Mouse (Mus musculus) spleen, postnatal 4 days (tissue): ENCODE measurements around the gene Slc35f1.

Source experiments
- DNase-seq, 2 experiments: peaks; one replicate each; pipeline ENCODE4 v3.0.0; 2022; ENCODE audit warnings: low spot score in 2 of 2

The Slc35f1 gene

DNA sequence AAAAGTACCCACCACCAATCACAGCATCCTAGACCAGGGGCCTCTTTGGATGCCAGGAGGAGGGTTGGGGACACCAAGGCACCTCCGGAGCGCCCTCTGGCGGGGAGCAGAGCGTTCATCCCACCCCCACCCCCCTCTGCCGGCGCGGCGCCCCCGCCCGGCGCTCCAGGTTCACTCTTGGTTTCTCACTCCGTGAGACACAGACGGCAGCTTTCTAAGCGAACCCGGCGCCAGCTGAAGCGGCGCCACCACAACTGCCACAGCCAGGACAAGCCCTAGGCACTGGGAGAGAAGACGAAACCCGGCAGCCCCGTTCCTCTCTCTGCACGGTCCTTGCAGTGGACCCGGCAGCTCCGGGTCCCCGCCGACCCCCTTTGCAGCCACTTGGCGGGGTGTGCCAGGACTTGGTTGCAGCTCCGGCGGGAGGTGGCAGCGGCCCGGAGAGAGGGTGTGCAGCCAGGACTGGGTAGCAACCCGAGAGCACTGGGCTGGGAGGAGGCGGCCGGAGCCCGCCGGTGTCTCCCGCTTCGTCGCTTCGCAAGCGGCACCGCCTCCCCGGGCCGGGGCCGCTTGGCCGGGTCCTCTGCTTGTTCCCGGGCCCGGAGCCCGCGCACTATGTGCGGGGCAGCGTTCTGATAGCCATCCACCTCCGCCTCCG, at the start of gene Slc35f1:
Gene Slc35f1, plus strand, starts transcription at position 200 of the 658 bp plus-strand sequence.
- peak in 1 of 2 experiments; percentile 64 for DNase-seq

DNA sequence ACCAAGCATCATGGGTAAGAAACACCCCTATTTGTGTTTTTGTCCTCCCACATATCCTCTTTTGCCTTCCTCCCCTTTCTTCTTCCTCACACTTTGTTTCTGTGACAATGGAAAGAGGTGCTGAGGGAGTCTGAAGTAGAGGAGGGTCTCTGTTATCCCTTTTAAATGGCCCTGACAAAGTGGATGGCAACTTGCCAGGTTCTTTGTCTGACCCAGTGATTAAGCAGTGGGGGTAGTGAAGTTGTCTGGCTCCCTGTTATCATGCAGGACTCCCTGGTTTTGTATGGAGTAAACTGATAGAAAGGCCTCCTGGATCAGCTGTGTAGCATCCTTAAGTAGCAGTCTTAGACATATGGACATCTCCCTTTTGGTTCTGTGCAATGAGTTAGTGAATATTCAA, 19.1 kb upstream of the Slc35f1 start:
- DNase-seq, result no peak

DNA sequence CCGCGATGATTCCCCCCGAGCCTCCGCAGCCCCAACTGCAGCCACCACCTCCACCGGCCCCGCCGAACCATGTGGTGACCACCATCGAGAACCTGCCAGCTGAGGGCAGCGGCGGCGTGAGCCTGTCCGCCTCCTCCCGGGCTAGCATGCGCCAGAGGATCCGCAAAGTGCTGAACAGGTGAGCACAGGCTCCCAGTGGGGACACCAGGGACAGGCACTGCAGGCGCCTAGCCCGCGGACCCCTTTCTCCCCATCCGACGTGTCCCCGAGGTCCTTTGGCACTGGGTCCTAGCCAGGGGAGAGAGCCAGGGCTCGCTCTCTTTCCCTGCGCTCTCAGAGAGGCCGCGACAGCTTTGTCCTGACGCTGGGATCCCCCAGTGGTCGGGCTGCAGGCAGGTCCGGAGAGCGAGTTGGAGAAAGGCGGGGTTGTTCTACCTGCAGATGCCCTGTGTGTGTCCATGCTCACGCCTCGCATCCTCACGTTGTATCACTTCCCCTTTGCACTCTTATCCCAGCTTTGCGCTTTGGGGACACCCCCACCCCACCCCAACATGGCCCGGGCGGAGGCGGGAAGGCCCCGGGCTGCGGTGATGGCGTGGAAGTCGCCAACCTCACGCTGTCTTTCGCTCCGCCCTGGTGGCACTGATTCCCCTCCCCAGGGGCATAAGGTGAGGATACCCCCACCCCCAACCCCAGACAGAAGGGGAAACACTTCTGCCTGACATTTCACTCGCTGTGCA, 829 bp downstream of the Slc35f1 start:
- no peak for DNase-seq

DNA sequence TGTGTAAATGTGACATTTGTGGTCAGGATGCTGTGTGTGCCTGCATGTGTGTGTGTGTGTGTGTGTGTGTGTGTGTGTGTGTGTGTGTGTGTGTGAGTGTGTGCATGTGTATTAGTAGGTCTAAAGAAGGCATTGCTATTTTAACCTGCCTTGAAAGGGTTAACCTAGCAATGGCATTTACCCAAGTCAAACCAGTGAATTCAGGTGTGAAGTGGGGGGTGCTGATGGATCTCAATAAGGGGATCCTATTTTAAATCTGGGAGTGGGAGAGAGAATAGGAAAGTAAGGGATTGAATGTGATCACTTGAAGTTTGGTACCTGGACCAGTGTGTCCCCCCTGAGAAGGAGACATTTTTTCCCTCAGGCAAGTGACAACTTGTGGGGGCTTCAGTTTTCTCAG, 13.4 kb downstream of the Slc35f1 start:
- DNase-seq, result no peak

DNA sequence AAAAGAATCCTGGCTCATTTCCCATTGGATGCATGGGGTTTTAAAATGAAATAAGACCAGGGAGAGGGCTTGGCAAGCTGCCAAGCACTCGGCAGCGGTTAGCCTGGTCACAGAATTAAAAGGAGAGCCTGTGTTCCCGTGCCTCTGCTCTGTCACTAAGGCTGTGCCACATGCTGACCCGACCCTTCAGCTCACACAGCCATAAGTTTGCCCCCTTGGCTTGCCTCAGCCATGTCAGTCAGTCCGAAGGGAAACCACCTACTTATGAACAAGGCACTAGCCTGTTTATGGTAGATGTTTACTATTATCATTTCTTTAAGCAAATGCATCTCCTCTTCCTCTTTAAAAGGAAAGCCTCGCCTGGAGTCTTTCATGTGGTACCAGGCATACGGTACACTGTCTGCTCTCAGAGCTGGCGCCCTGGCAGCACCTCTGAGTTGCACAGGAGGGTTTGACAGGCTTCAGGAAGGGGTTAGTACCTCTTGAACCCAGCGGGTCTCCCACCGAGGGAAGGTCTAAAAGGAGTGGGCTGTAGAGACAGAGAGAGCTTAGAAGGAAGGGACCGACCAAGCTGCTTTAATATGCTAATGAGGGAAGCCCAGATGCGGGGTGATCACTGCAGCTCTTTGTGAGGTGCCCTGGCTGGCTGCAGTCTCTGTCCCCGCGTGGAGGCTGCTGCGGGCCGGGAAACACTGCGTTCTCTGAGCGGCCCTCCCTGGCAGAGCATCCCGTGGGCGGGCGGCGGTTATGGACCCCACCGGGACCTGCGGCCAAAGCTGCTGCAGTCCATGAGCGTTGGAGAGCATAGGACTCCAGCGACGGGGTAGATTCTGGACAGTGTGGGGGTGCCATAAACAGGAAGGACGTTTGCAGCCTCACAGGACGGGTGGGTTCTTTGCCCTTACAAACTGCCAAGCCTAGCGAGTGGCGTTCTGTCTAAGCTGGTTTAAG, 14.0 kb downstream of the Slc35f1 start:
- no peak for DNase-seq

DNA sequence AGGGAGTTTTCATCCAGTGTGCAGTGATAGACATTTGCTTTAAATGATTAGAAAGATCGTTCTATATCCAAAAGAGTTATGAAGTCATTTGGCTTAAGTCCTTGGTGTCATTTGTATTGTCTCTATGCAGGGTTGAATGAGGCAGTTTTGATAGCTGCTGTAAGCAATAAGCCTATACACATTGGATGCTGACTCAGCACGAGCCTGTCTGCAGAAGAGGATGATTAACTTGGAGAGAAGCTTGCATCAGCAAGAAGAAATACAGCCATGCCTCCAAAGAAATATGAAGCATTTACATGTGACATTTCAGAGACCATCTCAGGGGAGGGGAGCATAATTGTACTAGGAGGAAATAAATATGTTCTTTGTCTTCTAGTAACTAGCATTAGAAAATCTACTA, 19.1 kb downstream of the Slc35f1 start:
- no peak for DNase-seq

DNA sequence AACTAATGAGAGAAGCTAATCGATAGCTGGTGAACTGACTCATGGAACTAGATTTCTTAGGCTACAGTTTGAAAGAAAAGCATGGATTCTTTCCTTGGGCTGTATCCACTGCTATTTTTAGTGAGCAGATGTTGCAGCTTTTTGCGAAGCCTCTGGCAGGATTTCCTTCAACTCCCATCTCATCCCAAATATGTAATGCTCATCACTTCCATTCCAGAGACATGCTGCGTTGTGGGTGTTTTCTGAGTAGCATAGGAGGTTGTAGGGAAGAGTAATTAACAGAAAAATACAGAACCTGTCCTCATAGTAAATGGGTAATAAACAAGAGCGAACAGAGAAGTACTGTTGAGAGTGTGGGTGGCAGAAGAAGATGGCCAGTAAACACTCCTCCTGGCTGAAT, 21.8 kb downstream of the Slc35f1 start:
- no peak for DNase-seq

DNA sequence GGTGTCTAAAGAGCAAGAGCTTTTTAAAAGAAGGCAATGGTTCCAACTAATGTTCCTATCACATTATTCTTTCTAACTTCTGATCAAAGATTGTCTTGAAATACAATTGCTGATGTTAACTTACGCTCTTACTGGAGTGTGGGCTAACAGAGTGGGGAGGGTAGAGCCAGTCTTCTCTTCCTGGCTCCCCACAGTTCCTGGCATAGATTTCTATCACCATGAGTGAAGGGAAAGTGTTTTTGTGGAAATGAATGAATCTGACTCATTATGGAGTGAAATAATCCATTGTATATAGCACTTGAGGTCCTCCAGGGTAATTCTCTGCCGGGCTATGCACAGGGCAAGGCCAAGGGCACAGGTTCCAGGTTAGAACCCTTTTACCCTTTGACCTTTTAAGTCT, 24.2 kb downstream of the Slc35f1 start:
- no peak for DNase-seq

DNA sequence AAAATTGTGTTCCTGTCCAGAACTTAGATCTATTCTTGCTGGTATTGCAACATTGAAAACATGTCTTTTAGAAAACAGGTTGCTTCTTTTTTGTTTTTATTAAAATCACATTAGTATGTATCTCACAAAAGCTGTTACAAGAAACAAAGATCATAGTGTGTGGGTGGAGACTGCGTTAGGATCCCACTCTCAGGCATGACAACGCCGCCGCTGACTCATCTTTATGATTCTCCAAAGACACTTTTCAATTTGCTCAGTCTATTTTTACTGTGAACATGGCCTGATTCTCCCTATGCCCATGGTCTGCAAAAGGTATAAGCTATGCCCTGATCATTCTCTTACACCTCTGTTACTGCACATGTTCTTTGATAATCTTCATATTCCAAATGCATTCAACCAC, 24.8 kb downstream of the Slc35f1 start:
- no peak for DNase-seq

DNA sequence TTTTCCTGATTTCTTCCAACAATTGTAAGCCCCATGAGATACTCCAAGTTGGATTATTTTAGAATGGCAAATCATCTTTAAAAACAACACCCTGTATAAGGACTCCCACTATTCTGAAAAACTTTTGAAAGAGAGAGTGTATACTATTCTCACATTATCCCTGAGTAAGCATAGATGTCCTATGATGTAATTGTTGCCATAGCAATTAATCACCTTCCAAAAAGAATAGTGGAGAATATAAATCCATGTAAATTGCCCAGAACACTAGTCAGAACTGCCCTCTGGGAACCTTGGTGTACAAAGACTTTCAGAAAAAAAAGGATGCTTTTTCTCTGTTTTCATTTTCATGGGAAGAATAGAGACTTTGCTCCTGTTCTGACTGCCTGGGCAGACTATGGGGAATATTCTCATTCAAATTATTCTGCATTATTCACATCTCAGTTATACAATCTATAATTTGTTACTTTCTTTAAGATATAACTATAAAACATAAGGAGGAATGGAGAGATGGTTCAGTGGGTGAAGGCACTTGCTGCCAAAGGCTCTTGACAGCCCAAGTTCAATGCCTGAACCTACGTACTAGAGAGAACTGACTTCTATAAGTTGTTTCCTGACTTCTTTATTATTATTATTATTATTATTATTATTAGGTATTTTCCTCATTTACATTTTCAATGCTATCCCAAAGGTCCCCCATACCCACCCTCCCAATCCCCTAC, 28.0 kb downstream of the Slc35f1 start:
- DNase-seq, result no peak

DNA sequence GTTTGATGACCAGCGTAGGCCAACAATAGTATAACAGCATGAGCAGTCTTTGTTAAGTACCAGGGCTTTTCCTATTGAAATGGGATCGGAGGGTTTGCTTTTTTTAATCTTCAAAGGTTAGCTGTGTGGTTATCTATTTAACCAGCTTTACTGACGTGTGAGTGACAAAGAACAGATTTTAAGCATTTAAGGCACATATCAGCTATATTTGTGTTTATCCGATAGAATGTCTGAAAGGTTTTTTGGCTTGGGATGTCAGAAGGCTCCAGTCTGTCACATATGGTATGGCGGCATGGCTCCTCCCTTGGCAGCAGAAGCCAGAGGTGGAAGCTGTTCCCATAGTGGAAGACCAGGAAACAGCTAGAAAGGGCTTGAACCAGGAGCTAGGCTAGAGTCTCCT, 36.3 kb downstream of the Slc35f1 start:
- DNase-seq, result no peak

DNA sequence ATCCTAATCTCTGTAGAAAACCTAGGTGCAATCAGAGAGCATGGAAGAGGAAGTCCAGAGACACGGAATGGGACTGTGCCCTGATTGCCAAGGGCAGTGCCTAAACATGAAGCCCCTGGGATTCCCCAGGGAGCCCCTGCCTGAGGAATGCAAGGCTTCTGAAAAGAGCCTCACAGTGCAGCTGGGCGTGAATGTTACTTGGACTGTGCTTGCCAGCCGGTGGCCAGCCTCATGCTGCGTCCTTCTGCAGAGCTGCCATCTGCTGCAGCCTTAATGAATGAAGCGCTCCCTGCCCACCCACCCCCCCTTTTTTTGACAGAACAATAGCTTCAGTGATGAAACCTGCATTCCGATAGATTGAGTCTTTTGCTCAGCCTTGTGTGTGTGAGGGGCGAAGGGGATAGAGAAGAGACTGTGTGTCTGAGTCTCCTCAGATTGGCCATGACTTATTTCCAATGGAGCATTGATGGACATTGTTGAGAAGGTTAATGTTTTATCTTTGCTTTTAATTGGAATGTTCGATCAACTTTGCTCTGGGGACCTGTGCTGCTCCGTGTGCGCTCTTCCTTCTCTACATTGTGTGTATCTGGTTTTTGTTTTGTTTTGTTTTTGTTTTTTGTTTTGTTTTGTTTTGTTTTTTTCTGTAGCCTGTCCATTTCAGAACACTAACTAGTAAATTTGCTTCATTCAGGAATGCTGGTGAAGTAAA, 52.5 kb downstream of the Slc35f1 start:
- no peak for DNase-seq

DNA sequence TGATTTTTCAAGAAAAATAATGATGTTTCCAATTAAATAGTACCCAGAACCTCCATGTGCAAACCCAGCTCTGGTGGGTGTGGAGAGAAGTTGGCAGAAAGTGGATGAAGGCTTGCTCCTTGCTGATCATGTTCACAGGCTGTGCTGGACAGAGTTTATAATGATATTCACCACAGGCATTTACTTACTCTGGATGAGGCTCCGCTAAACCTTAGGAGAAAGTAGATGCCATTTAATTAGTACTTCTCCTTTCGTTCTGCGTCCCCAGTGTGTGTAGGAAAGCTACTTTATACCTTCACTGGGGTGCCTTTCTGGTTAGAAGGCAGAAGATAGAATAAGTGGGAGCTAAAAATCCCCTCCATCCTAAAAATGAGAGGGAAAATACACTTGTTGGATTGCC, 53.5 kb downstream of the Slc35f1 start:
- no peak for DNase-seq

DNA sequence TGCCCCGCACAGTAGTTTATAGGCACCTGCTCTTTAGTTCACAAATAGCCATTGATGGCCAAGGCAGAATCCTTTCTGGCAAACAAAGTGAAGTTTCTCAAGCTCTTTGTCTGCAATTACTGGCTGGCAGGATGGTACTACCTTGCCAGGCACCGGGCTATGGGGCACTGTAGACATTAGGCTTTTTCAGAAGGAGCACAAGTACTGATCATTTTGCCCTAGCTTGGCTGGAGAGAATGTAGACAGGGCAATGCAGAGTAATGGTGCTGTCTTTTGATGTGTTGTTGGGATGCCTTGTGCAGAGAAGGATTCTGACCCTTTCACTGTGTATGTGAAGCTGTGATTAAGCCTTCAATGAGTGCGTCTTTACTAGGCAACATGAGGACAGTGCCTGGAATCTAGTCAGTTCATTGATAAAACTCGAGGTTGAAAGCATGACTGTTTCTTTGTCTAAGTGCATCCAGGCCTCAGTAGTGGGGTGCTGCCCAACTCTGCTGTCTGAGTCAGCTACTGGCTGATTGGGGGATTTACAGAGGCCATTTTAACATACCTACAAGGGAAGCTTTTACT, 57.8 kb downstream of the Slc35f1 start:
- no peak for DNase-seq

DNA sequence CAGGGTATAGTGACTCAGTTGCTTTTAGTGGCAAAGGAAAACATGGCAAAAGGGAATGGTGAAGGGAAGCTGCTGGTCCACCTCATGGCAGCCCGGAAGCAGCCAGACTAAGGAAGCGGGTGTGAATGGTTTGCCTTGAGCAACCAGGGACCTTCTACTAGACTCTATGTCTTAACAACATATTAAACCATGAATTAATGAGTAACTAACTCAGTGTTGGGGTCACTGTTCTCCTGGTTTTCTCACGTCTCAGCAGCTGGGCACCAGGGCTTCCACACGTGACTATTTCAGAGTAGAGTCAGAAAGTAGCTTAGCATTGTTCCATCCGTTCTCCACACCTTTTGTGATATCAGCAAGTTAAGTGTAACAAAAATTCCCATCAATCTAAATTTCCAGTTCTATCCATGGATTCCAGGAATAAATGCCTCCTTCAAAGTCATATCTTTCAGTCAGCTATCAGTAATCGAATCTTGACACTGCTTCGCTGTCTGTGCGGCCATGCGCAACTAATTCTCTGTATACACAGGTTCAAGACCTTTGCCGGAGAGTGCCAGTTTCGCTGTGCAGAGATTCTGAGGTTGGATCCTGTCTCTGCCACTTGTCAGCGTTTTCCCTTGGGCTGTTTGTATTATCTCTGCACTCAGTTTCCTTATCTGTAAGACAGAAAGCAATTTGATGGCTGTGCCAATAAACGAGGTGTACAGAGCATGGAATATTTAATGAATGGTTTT, 65.8 kb downstream of the Slc35f1 start:
- DNase-seq, result no peak

DNA sequence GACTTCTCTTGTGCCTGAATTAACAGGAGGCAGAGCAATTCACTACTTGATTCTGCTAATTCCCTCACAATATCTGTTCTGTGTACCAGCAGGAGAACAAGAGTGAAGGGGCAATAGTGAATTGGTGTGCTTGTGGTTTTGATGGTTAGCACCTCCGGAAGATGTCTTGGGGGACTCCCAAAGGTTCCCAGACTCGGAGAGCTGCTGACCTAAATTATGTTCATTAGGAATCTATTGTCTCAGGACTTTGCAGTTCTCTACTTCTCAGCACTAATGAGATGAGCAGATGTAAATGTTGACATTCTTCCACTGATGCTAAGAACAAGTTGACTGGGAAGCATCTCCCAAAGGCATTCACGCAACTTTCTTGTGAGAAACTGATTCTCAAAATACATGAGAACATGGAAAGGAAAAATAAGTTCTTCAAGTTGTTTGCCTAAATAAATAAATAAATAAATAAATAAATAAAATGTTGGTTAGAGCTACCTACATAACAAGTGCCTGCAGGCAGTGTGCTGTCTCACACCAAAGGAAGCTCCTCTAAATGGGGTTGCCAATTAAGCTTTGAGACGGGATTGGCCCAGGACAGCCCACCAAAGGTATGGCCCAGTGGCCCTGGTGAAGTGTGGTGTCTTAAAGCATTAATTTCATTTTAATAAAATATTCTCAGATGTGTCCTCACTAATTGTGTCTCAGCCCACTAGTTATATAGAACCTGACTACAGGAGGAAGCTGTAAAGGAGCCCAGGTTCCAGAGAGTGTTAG, 67.3 kb downstream of the Slc35f1 start:
- DNase-seq, result no peak

DNA sequence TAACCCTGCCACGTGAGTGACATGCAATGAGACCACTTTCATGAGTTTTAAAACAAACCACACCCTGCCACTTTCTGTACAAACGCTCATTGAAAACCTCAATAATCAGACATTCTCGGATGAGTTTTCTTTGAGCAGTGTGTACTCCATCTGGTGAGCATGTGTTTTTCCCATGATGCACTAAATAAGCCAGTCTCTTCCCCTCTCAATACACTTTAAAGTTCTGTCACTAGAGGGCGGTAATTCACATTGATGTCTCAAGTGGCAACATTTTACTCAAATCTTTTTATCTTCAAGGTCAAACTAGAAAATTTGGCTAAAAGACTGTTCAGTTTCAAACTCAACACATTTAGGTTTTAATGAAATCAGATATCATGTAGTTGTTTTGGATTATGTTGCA, 68.3 kb downstream of the Slc35f1 start:
- DNase-seq, result no peak

DNA sequence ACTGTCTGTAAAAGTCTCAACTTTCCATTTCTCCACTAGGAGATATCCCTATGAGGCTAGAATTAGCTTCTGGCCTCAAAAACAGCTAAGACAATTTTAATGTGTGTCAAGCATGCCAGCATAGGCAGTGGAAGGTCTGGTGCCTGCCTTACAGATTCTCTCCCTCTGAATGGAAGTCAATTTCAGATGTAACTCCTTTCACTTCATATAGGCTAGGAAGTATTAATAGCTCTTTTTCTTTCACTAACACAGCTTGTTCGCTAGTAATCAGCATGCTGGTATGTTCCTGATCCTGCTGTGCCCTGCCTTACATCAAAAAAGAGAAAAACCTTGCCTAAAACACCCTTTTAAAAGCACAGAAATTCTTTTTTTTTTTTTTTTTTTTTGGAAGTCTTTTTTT, 70.2 kb downstream of the Slc35f1 start:
- DNase-seq, result no peak

DNA sequence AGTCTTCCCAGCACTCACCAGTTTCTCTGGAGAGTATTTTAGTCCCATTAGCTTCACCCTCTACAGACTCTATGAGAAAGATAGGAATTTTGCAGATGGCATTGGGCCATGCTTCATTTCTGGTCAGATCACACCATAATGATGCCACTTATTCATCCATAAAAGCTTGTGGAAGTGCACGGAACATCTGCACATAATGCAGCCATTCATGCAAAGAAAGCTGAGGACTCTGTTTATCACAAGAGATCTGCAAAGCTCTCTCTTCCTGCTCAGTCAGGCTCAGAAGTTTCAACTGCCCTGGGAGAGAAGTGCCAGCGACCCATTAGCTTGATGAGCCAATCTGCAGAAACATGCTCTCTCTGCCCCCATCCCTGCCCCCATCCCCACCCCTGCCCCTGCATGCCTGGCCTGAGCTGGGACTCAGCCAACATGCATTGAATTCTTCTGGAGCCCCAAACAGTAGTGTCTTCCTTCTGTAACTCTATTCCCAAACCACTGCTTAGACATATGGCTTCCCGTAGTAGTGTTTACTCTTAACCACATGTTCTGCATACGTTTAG, 89.7 kb downstream of the Slc35f1 start:
- DNase-seq, result no peak
